Mouse (Mus musculus): Measurements from ENCODE around the gene Swap70.

Swap70 gene

DNA sequence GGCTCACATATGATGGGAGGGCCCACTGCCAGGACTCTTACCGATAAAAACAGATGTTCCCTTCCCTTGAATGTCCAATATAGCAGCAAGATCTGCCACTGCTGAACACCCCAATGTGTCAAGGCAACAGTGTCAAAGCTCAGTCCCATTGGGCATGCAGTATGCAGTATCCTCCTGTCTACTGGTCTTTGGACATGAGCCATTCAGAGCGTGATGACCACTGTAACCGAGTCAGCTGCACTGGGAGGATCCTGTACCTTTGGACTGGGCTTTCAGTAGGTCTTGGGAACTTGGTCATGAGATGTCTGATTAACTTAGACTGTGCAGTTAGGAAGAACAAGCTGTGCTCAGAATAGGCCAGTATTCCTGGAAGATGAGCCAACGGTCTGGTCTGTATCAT is 84.0 kb downstream of the Swap70 start:
- DNase-seq (ENCODE audit: low spot score in 2 of 2) = no peak

- no peak for DNase-seq (ENCODE audit: low spot score in 2 of 2)
These were observed 84.8 kb downstream of the Swap70 start for GRCm38 (mm10) chr7:110306281-110306680.

GRCm38 (mm10) chr7:110307741-110308140 is 86.2 kb downstream of the Swap70 start:
- DNase-seq (ENCODE audit: low spot score in 2 of 2) = no peak

DNA sequence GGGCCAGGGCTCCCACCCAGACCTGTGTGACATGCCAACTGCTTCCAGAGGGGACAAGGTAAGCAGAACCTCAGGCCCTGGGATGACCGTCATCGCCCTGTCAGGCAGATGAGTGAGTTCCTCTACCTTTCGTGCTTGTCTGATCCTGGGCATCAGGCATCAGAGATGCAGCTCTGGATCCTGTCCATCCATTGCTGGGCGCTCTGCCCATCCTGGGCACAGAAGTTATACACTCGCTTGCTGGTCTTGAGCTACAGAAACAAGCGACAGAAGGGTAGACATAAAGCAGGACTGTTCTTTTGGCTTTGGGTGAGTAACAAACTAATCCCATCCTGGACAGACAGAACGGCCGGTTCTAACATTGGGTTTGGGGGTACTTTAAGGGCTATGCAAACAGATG is 87.7 kb downstream of the Swap70 start:
- DNase-seq (ENCODE audit: low spot score in 2 of 2) = no peak

GRCm38 (mm10) chr7:110313392-110314055 is 92.0 kb downstream of the Swap70 start:
- DNase-seq (ENCODE audit: low spot score in 2 of 2) = no peak

- DNase-seq (ENCODE audit: low spot score in 2 of 2) = no peak
These were observed 92.9 kb downstream of the Swap70 start for GRCm38 (mm10) chr7:110314401-110314890.

GRCm38 (mm10) chr7:110315352-110315751 is 93.8 kb downstream of the Swap70 start:
- DNase-seq (ENCODE audit: low spot score in 2 of 2) = no peak

DNA sequence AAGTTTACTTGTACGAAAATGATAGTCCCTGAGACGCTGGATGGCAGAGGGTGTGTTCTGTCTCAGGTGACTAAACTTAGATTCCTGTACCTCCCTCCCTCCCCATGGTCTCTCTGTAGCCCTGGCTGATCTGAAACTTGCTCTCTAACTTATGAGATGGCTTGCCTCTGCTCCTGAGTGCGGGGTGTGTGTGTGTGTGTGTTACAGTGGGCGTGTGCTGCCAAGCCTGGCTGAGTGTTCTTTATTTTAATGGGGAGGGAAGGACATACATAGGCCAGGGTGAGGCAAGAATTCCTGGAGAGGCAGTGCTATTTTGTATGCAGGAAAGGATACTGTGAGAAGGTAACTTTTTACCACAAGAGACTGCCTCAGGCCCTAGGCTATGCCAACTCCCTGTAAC is 95.9 kb downstream of the Swap70 start:
- no peak for DNase-seq (ENCODE audit: low spot score in 2 of 2)

- DNase-seq (ENCODE audit: low spot score in 2 of 2) = no peak
These were observed 97.5 kb downstream of the Swap70 start for GRCm38 (mm10) chr7:110318971-110319519.

DNA sequence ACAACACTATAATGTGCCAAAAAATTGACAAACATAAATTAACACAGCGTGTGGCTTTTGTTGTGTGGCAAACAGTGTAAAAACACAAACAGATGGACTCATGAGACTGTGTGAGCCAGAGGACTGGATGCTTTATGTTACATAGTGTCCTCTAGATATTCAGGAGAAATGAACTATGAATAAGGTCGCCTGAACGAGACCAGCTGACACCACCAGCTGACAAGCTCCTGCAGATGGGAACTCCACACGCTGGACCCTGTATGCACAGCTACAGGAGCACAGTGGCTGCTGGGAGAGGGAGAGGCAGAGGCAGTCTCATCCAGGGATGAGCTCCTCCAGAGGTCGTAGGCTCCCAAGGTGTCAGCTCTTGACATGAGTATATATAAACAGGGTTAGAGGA is 99.6 kb downstream of the Swap70 start:
- no peak for DNase-seq (ENCODE audit: low spot score in 2 of 2)

GRCm38 (mm10) chr7:110324852-110325251 is 103.3 kb downstream of the Swap70 start:
- DNase-seq (ENCODE audit: low spot score in 2 of 2) = no peak

- DNase-seq (ENCODE audit: low spot score in 2 of 2) = no peak
These were observed 104.0 kb downstream of the Swap70 start for GRCm38 (mm10) chr7:110325381-110326110.
